In genomic region chr5:44080276-44081054, GRCm38 (mm10) we compare ENCODE assay signal across 29 mouse cellular contexts. TPM values are rescaled to one million over a fixed set of nuclear protein-coding genes. Genes with fewer than 3 reads are reported as not detected.
DNase-seq lines count a peak whose midpoint lies in the region; ATAC-seq and TF ChIP-seq lines count a peak whose summit lies in the region.
"Had no signal": no experiment of that assay in that cellular context is flagged by ENCODE, and none has a peak within 500 bp of the region (broad histone marks: within the 10 kb centered on the region; RNA-seq: fewer than 3 reads in every experiment).

No protein-coding gene starts in this region.

- H3K9ac ChIP-seq in embryonic facial prominence, embryonic 14.5 days (ENCODE audit: low read depth, low read length): no peak overlapping the region
- H3K9ac ChIP-seq: forebrain, embryonic 15.5 days; hindbrain, embryonic 12.5 days; intestine, embryonic 15.5 days; limb, embryonic 13.5 days; lung, embryonic 15.5 days; stomach, embryonic 15.5 days had no signal

- H3K4me2 ChIP-seq in embryonic facial prominence, embryonic 14.5 days (ENCODE audit: low read depth, low read length): no peak overlapping the region
- H3K4me2 ChIP-seq: forebrain, embryonic 15.5 days; heart, embryonic 11.5 days; hindbrain, embryonic 12.5 days; intestine, embryonic 15.5 days; limb, embryonic 13.5 days; liver, embryonic 11.5 days; lung, embryonic 15.5 days; midbrain, embryonic 11.5 days; stomach, embryonic 15.5 days had no signal

- WGBS in embryonic facial prominence, embryonic 14.5 days: 63% methylated on average over 8 of the region's 8 CpGs
- 80% methylated on average over 8 of the region's 8 CpGs for WGBS in embryonic facial prominence, embryonic 10.5 days

- H3K27me3 ChIP-seq in embryonic facial prominence, embryonic 14.5 days (replicated peaks; ENCODE audit: control insufficient read depth, insufficient read depth, low read length): no peaks in the 10 kb centered on the region
- H3K27me3 ChIP-seq in embryonic facial prominence, embryonic 10.5 days (replicated peaks; ENCODE audit: low read depth, poor library complexity, severe bottlenecking): no peaks in the 10 kb centered on the region
- H3K27me3 ChIP-seq: forebrain, embryonic 15.5 days; hindbrain, embryonic 12.5 days; intestine, embryonic 15.5 days; limb, embryonic 13.5 days; lung, embryonic 15.5 days; Patski; stomach, embryonic 15.5 days had no signal

- H3K36me3 ChIP-seq in embryonic facial prominence, embryonic 14.5 days (ENCODE audit: control insufficient read depth, insufficient read depth, low read length): no peaks in the 10 kb centered on the region
- peaks cover 57% of the 10 kb centered on the region for H3K36me3 ChIP-seq in embryonic facial prominence, embryonic 10.5 days (replicated peaks)
- H3K36me3 ChIP-seq: forebrain, embryonic 15.5 days; intestine, embryonic 15.5 days; lung, embryonic 15.5 days; stomach, embryonic 15.5 days had no signal

- no peaks in the 10 kb centered on the region for H3K9me3 ChIP-seq in embryonic facial prominence, embryonic 14.5 days (ENCODE audit: control insufficient read depth, low read length)
- peaks cover 2% of the 10 kb centered on the region; the same call in 1 of the 2 replicates for H3K9me3 ChIP-seq in embryonic facial prominence, embryonic 10.5 days
- H3K9me3 ChIP-seq: forebrain, embryonic 15.5 days; hindbrain, embryonic 12.5 days; intestine, embryonic 15.5 days; limb, embryonic 13.5 days; lung, embryonic 15.5 days; stomach, embryonic 15.5 days had no signal

- H3K4me1 ChIP-seq in embryonic facial prominence, embryonic 14.5 days (ENCODE audit: control insufficient read depth, insufficient read depth, low read length): peaks cover 6% of the 10 kb centered on the region; the same call in 1 of the 2 replicates
- H3K4me1 ChIP-seq in embryonic facial prominence, embryonic 10.5 days: peaks cover 12% of the 10 kb centered on the region
- H3K4me1 ChIP-seq in cortical plate, adult 2 months (ENCODE audit: control insufficient read depth, insufficient read depth, low read length): no peaks in the 10 kb centered on the region
- H3K4me1 ChIP-seq: forebrain, embryonic 15.5 days; hindbrain, embryonic 12.5 days; intestine, embryonic 15.5 days; lung, embryonic 15.5 days; stomach, embryonic 15.5 days had no signal

- DNase-seq in embryonic facial prominence, embryonic 14.5 days (ENCODE audit: low spot score): no peak
- no peak for DNase-seq in embryonic facial prominence, embryonic 10.5 days (ENCODE audit: low spot score)
- DNase-seq in left cerebral cortex, adult 2 months (ENCODE audit: extremely low spot score in 1 of 2, low spot score in 2 of 2): no peak
- no peak for DNase-seq in left cerebral cortex, postnatal 4 days
- no peak for DNase-seq in embryo, embryonic 10 days (ENCODE audit: low spot score)
- no peak for DNase-seq in testis, postnatal 10 days (ENCODE audit: low spot score)
- DNase-seq: adrenal gland, postnatal 14 days; B cell, adult 2 months; cerebellum, adult 18-20 months; gastrocnemius, postnatal 10 days; heart, postnatal 36 days; kidney, adult 8-10 months; kidney, postnatal 4 days; right cerebral cortex, postnatal 14 days; thymus, postnatal 14 days had no signal

- no peak overlapping the region for H3K4me3 ChIP-seq in embryonic facial prominence, embryonic 14.5 days (ENCODE audit: low read depth, low read length)
- no peak overlapping the region for H3K4me3 ChIP-seq in embryonic facial prominence, embryonic 10.5 days
- H3K4me3 ChIP-seq in left cerebral cortex, adult 2 months: no peak overlapping the region
- no peak overlapping the region for H3K4me3 ChIP-seq in cortical plate, adult 2 months (ENCODE audit: insufficient read depth, low read length)
- H3K4me3 ChIP-seq: forebrain, embryonic 15.5 days; hindbrain, embryonic 12.5 days; intestine, embryonic 15.5 days; limb, embryonic 13.5 days; lung, embryonic 15.5 days; stomach, embryonic 15.5 days had no signal

- TF ChIP-seq POLR2A in cortical plate, adult 2 months (IDR thresholded peaks at IDR 0.05; ENCODE audit: extremely low read depth, insufficient read depth, low read length): no peak

- intact Hi-C loops in left cerebral cortex, adult 2 months (cut with DNase I): no loop called here
- intact Hi-C loops in left cerebral cortex, postnatal 4 days (cut with DNase I): no loop called here

- ATAC-seq in embryonic facial prominence, embryonic 14.5 days (ENCODE audit: low read depth): peak; percentile 67; the same call in 1 of the 2 replicates
- ATAC-seq: forebrain, embryonic 15.5 days; hindbrain, postnatal 0 days; intestine, embryonic 15.5 days; midbrain, embryonic 16.5 days; Patski had no signal

- TF ChIP-seq CTCF in left cerebral cortex, adult 2 months (IDR thresholded peaks at IDR 0.05): no peak
- TF ChIP-seq CTCF in cortical plate, adult 2 months (IDR thresholded peaks at IDR 0.05; ENCODE audit: extremely low read depth, insufficient read depth, low read length): no peak

- H3K27ac ChIP-seq in embryonic facial prominence, embryonic 14.5 days (replicated peaks; ENCODE audit: low read depth, low read length): no peak overlapping the region
- H3K27ac ChIP-seq in embryonic facial prominence, embryonic 10.5 days (replicated peaks): no peak overlapping the region
- H3K27ac ChIP-seq in left cerebral cortex, adult 2 months: peak overlapping the region; percentile 24; the same call in 1 of the 2 replicates
- peak overlapping the region; percentile 29; the same call in 1 of the 2 replicates for H3K27ac ChIP-seq in cortical plate, adult 2 months (ENCODE audit: insufficient read depth, low read length)
- H3K27ac ChIP-seq: forebrain, embryonic 15.5 days; hindbrain, embryonic 12.5 days; hindbrain, postnatal 0 days; intestine, embryonic 15.5 days; kidney, postnatal 0 days; limb, embryonic 13.5 days; lung, embryonic 15.5 days; stomach, embryonic 15.5 days had no signal

RNA-seq across cellular contexts. Expression of gene Prom1, which starts 21.4 kb away (rescaled TPM):
- polyA plus RNA-seq in embryonic facial prominence, embryonic 14.5 days (2014; fragmentation: Nextera tagmentation; extraction: Ambion mirVana): 27.2 and 29.7 TPM in 2 replicates
- polyA plus RNA-seq in embryonic facial prominence, embryonic 10.5 days (2016; fragmentation: Nextera tagmentation; extraction: Ambion mirVana): 102 and 110 TPM in 2 replicates
- total RNA-seq in left cerebral cortex, adult 2 months (2021): 10 to 100 TPM; 12.3 to 17.7 TPM
- 10 to 100 TPM in 1 of 2 experiments, 1 to 10 TPM in 1; 9.0 to 10.6 TPM for total RNA-seq in left cerebral cortex, postnatal 4 days (2021)
- polyA plus RNA-seq in cortical plate, adult 2 months (2012; rRNA removed): 18.4 and 20.7 TPM in 2 replicates

Comparison
In these comparisons a context has a peak if more than half of its experiments do, and no peak if none do; other contexts are left out.
1. H3K27ac ChIP-seq: peak in left cerebral cortex, adult 2 months (single experiment) and cortical plate, adult 2 months (single experiment); none in embryonic facial prominence, embryonic 14.5 days (single experiment) and embryonic facial prominence, embryonic 10.5 days (single experiment).